Mouse (Mus musculus): ENCODE results near the gene Mmp25. TPM values are rescaled to one million over a fixed set of nuclear protein-coding genes. Genes with fewer than 3 reads are reported as not detected.

Gene Mmp25
- total and polyA plus RNA-seq, 3 experiments, result not detected

- dilution Hi-C loops (cut with MboI; ENCODE audit: extremely low pct_ligation_motif_present, extremely low pct_unique_long_range_greater_than_20kb, low sequenced_read_pairs), result no loop called here
These were observed 25.5 kb upstream of the Mmp25 start for GRCm38 (mm10) chr17:23670516-23671074.

GRCm38 (mm10) chr17:23665511-23665910, 20.4 kb upstream of the Mmp25 start:
- peaks cover 6 to 12% of the 10 kb centered on the region in 2 experiments; a peak in 3 of 4 replicates for H3K4me1 ChIP-seq (ENCODE audit: control insufficient read depth in 1 of 2, insufficient read depth in 2 of 2)
- H3K27ac ChIP-seq (ENCODE audit: insufficient read depth, low read depth), result no peak overlapping the region
- in situ Hi-C loops (cut with MboI; ENCODE audit: low pct_ligation_motif_present, low pct_unique_long_range_greater_than_20kb, low sequenced_read_pairs), result loop anchor here (10.0 kb wide), 1 partner anchor 299 kb away; no protein-coding TSS in a partner anchor
- TF ChIP-seq CTCF (conservative IDR thresholded peaks at IDR 0.05 in 1 of 2, IDR thresholded peaks at IDR 0.05 in 1 of 2; ENCODE audit: low read depth in 2 of 2, low read length in 2 of 2) (no peak), MAFK (IDR thresholded peaks at IDR 0.05; ENCODE audit: insufficient replicate concordance, low read length) (no peak), EP300 (IDR thresholded peaks at IDR 0.05; ENCODE audit: low read length) (no peak), ZNF384 (IDR thresholded peaks at IDR 0.05; ENCODE audit: low read depth, low read length) (no peak), USF1 (IDR thresholded peaks at IDR 0.05; ENCODE audit: low read depth, low read length) (no peak)
- dilution Hi-C loops (cut with MboI; ENCODE audit: extremely low pct_ligation_motif_present, extremely low pct_unique_long_range_greater_than_20kb, low sequenced_read_pairs), result no loop called here
- H3K79me2 ChIP-seq (replicated peaks; ENCODE audit: control insufficient read depth, extremely low read depth, insufficient read depth, poor library complexity, severe bottlenecking), result no peaks in the 10 kb centered on the region
- peaks cover 31% of the 10 kb centered on the region for H3K27me3 ChIP-seq (replicated peaks)
- no peak overlapping the region for H3K4me2 ChIP-seq (ENCODE audit: insufficient read depth, low read depth, poor library complexity, severe bottlenecking)
- H3K9me3 ChIP-seq (replicated peaks; ENCODE audit: low read length), result no peaks in the 10 kb centered on the region
- no peak overlapping the region for H3K4me3 ChIP-seq (replicated peaks in 1 of 3; ENCODE audit: low read depth in 2 of 3, low read length in 2 of 3, poor library complexity in 1 of 3)
- H3K36me3 ChIP-seq (replicated peaks in 1 of 2; ENCODE audit: control insufficient read depth in 1 of 2, insufficient read depth in 1 of 2, low read length in 1 of 2), result peaks cover 18 to 53% of the 10 kb centered on the region in 2 experiments
- H3K9ac ChIP-seq (ENCODE audit: insufficient read depth, low read depth), result no peak overlapping the region
- DNase-seq (ENCODE audit: extremely low read depth), result no peak

More at GRCm38 (mm10) chr17:23670516-23671074, 25.5 kb upstream of the Mmp25 start:
- Histone ChIP-seq H3K9ac (ENCODE audit: insufficient read depth, low read depth) (no peak overlapping the region), H3K4me2 (ENCODE audit: insufficient read depth, low read depth, poor library complexity, severe bottlenecking) (no peak overlapping the region), H3K27me3 (replicated peaks) (no peaks in the 10 kb centered on the region), H3K79me2 (replicated peaks; ENCODE audit: control insufficient read depth, extremely low read depth, insufficient read depth, poor library complexity, severe bottlenecking) (no peaks in the 10 kb centered on the region), H3K4me3 (replicated peaks in 1 of 3; ENCODE audit: low read depth in 2 of 3, low read length in 2 of 3, poor library complexity in 1 of 3) (no peak overlapping the region), H3K36me3 (replicated peaks in 1 of 2; ENCODE audit: control insufficient read depth in 1 of 2, insufficient read depth in 1 of 2, low read length in 1 of 2) (peaks cover 18 to 53% of the 10 kb centered on the region in 2 experiments), H3K4me1 (ENCODE audit: control insufficient read depth in 1 of 2, insufficient read depth in 2 of 2) (peaks cover 7 to 33% of the 10 kb centered on the region in 2 experiments), H3K9me3 (replicated peaks; ENCODE audit: low read length) (no peaks in the 10 kb centered on the region), H3K27ac (ENCODE audit: insufficient read depth, low read depth) (no peak overlapping the region)
- TF ChIP-seq PAX5 (IDR thresholded peaks at IDR 0.05; ENCODE audit: low read length), result no peak
- TF ChIP-seq ETS1 (conservative IDR thresholded peaks at IDR 0.05; ENCODE audit: low read depth, low read length), result no peak
- no peak for TF ChIP-seq RAD21 (IDR thresholded peaks at IDR 0.05; ENCODE audit: low read depth, low read length)
- no peak for TF ChIP-seq JUND (conservative IDR thresholded peaks at IDR 0.05; ENCODE audit: low read depth, low read length)
- in situ Hi-C loops (cut with MboI; ENCODE audit: low pct_ligation_motif_present, low pct_unique_long_range_greater_than_20kb, low sequenced_read_pairs), result loop anchor here (10.0 kb wide), 1 partner anchor 54 kb away; the partner anchor contains the start of genes 1520401A03Rik and Pkmyt1
- DNase-seq (ENCODE audit: extremely low read depth), result no peak

GRCm38 (mm10) chr17:23664556-23665021, 19.5 kb upstream of the Mmp25 start:
- dilution Hi-C loops (cut with MboI; ENCODE audit: extremely low pct_ligation_motif_present, extremely low pct_unique_long_range_greater_than_20kb, low sequenced_read_pairs), result no loop called here
- Histone ChIP-seq H3K9ac (ENCODE audit: insufficient read depth, low read depth) (no peak overlapping the region), H3K27me3 (replicated peaks) (peaks cover 40% of the 10 kb centered on the region), H3K27ac (ENCODE audit: insufficient read depth, low read depth) (no peak overlapping the region), H3K36me3 (replicated peaks in 1 of 2; ENCODE audit: control insufficient read depth in 1 of 2, insufficient read depth in 1 of 2, low read length in 1 of 2) (peaks cover 9 to 44% of the 10 kb centered on the region in 2 experiments), H3K4me3 (replicated peaks in 1 of 3; ENCODE audit: low read depth in 2 of 3, low read length in 2 of 3, poor library complexity in 1 of 3) (no peak overlapping the region), H3K4me2 (ENCODE audit: insufficient read depth, low read depth, poor library complexity, severe bottlenecking) (no peak overlapping the region), H3K4me1 (ENCODE audit: control insufficient read depth in 1 of 2, insufficient read depth in 2 of 2) (peaks cover 7 to 12% of the 10 kb centered on the region in 2 experiments; a peak in 3 of 4 replicates), H3K9me3 (replicated peaks; ENCODE audit: low read length) (no peaks in the 10 kb centered on the region), H3K79me2 (replicated peaks; ENCODE audit: control insufficient read depth, extremely low read depth, insufficient read depth, poor library complexity, severe bottlenecking) (no peaks in the 10 kb centered on the region)
- DNase-seq (ENCODE audit: extremely low read depth), result no peak
- in situ Hi-C loops (cut with MboI; ENCODE audit: low pct_ligation_motif_present, low pct_unique_long_range_greater_than_20kb, low sequenced_read_pairs), result loop anchor here (5.0 to 10.0 kb wide), 2 partner anchors 38 to 300 kb away; no protein-coding TSS in a partner anchor
- peak; percentile 76 to 93 for TF ChIP-seq CTCF (conservative IDR thresholded peaks at IDR 0.05 in 1 of 2, IDR thresholded peaks at IDR 0.05 in 1 of 2; ENCODE audit: low read depth in 2 of 2, low read length in 2 of 2)
- TF ChIP-seq CHD2 (IDR thresholded peaks at IDR 0.05; ENCODE audit: low read length), result no peak
- no peak for TF ChIP-seq ZC3H11A (IDR thresholded peaks at IDR 0.05; ENCODE audit: low read depth, low read length)
- TF ChIP-seq RAD21 (IDR thresholded peaks at IDR 0.05; ENCODE audit: low read depth, low read length), result peak; percentile 36
- TF ChIP-seq SMC3 (IDR thresholded peaks at IDR 0.05; ENCODE audit: low read depth, low read length), result peak; percentile 51
- no peak for TF ChIP-seq GABPA (IDR thresholded peaks at IDR 0.05; ENCODE audit: insufficient replicate concordance, low read depth, low read length)
